Mouse (Mus musculus) ES-E14 (cell line): ENCODE results near the gene Ppp1r7.

Experiments used
- CHD2 ChIP-seq: IDR thresholded peaks from 2 replicates; pipeline ENCODE4 v1.6.1; 2014; ENCODE audit warnings: mild to moderate bottlenecking, low read depth, low read length, inconsistent platforms
- MAFK ChIP-seq: IDR thresholded peaks from 2 replicates; pipeline ENCODE4 v1.6.1; 2014; ENCODE audit warnings: mild to moderate bottlenecking, low read depth, low read length, inconsistent platforms; ENCODE audit not compliant: insufficient read depth
- ZC3H11A ChIP-seq: IDR thresholded peaks from 2 replicates; pipeline ENCODE4 v1.6.1; 2012; ENCODE audit warnings: low read depth, mild to moderate bottlenecking, inconsistent platforms, low read length, borderline replicate concordance
- ZNF384 ChIP-seq: IDR thresholded peaks from 2 replicates; pipeline ENCODE4 v1.6.1; 2012; ENCODE audit warnings: low read depth, low read length, inconsistent platforms

DNA sequence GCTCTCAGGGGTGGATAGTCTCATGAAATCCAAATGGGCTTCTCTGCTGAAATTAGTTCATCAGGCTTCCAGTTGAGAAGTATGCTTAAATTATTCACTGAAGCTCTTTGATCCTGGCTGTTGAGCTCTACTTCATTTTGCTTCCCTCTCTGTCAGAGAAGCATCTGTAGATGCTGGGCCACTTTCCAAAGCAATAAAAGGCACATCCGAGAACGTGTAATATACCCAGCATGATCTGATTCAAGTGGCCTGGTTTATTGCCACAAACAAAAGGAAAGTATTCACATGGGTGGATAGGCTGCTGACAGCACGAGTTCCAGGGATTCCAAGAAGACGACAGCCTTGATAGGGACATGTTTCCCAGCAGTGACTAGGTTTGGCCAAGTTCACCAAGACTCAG is 7.0 kb downstream of the Ppp1r7 start:
- TF ChIP-seq MAFK (no peak), ZC3H11A (no peak), ZNF384 (no peak), CHD2 (no peak)
